Mouse (Mus musculus): ENCODE measurements at regions not wholly inside any gene's neighbourhood (a gene's known extent, or its start where the extent isn't known, plus 50 kb on each side); places are given as distances from the start of the nearest gene placed in this dataset.
A peak's percentile ranks its signal among the peaks of the same experiment; 100 is the strongest.

GRCm38 (mm10) chr11:31821479-31822411 is 50.3 kb upstream of the Cpeb4 start:
- peak; percentile 75 for DNase-seq (ENCODE audit: low read depth, low spot score)

Measured in brain, adult 2 months (tissue).